ENCODE assay signal across 34 mouse cellular contexts in genomic region chr13:95493296-95493695, GRCm38 (mm10). TPM values are rescaled to one million over a fixed set of nuclear protein-coding genes. Genes with fewer than 3 reads are reported as not detected.
DNase-seq lines count a peak whose midpoint lies in the region; ATAC-seq and TF ChIP-seq lines count a peak whose summit lies in the region.
"Had no signal": no experiment of that assay in that cellular context is flagged by ENCODE, and none has a peak within 500 bp of the region (broad histone marks: within the 10 kb centered on the region; RNA-seq: fewer than 3 reads in every experiment).

No protein-coding gene starts in this region.

- no peak for TF ChIP-seq CTCF in midbrain, postnatal 0 days (IDR thresholded peaks at IDR 0.05)
- no peak for TF ChIP-seq CTCF in stomach, postnatal 0 days (IDR thresholded peaks at IDR 0.05; ENCODE audit: low read depth)

- no peak for ATAC-seq in midbrain, postnatal 0 days (ENCODE audit: low FRiP score)
- ATAC-seq in stomach, postnatal 0 days (ENCODE audit: low FRiP score, low TSS enrichment) = peak; percentile 78
- ATAC-seq: forebrain, embryonic 14.5 days had no signal

- no peak overlapping the region for H3K4me3 ChIP-seq in midbrain, embryonic 10.5 days
- H3K4me3 ChIP-seq in midbrain, postnatal 0 days (ENCODE audit: low read depth, low read length) = no peak overlapping the region
- H3K4me3 ChIP-seq in embryonic facial prominence, embryonic 10.5 days = no peak overlapping the region
- no peak overlapping the region for H3K4me3 ChIP-seq in stomach, postnatal 0 days (ENCODE audit: low read depth, low read length)
- H3K4me3 ChIP-seq: heart, embryonic 12.5 days; hindbrain, embryonic 13.5 days; kidney, embryonic 15.5 days; limb, embryonic 12.5 days; liver, embryonic 15.5 days; midbrain, embryonic 12.5 days had no signal

- peaks cover 16% of the 10 kb centered on the region for H3K4me1 ChIP-seq in midbrain, embryonic 10.5 days
- no peaks in the 10 kb centered on the region for H3K4me1 ChIP-seq in midbrain, postnatal 0 days (ENCODE audit: insufficient read depth, low read length)
- peaks cover 9% of the 10 kb centered on the region; the same call in 1 of the 2 replicates for H3K4me1 ChIP-seq in embryonic facial prominence, embryonic 10.5 days
- 0 out of 2 replicates have a peak, but pooled peaks cover 5% of the 10 kb centered on the region for H3K4me1 ChIP-seq in stomach, postnatal 0 days (replicated peaks; ENCODE audit: control insufficient read depth, insufficient read depth)
- H3K4me1 ChIP-seq: hindbrain, embryonic 13.5 days; liver, embryonic 15.5 days had no signal

- H3K9me3 ChIP-seq in midbrain, embryonic 10.5 days (replicated peaks) = no peaks in the 10 kb centered on the region
- no peaks in the 10 kb centered on the region for H3K9me3 ChIP-seq in midbrain, postnatal 0 days (ENCODE audit: low read length)
- H3K9me3 ChIP-seq in embryonic facial prominence, embryonic 10.5 days = no peaks in the 10 kb centered on the region
- H3K9me3 ChIP-seq in stomach, postnatal 0 days (ENCODE audit: control insufficient read depth, low read length) = no peaks in the 10 kb centered on the region
- H3K9me3 ChIP-seq: heart, embryonic 12.5 days; hindbrain, embryonic 13.5 days; kidney, embryonic 15.5 days; limb, embryonic 12.5 days; liver, embryonic 15.5 days; midbrain, embryonic 12.5 days had no signal

- no peaks in the 10 kb centered on the region for H3K36me3 ChIP-seq in midbrain, embryonic 10.5 days
- H3K36me3 ChIP-seq in midbrain, postnatal 0 days (ENCODE audit: insufficient read depth, low read length) = no peaks in the 10 kb centered on the region
- no peaks in the 10 kb centered on the region for H3K36me3 ChIP-seq in embryonic facial prominence, embryonic 10.5 days (replicated peaks)
- no peaks in the 10 kb centered on the region for H3K36me3 ChIP-seq in stomach, postnatal 0 days (ENCODE audit: control insufficient read depth, insufficient read depth, low read length)
- H3K36me3 ChIP-seq: heart, embryonic 12.5 days; hindbrain, embryonic 13.5 days; kidney, embryonic 15.5 days; limb, embryonic 12.5 days; liver, embryonic 15.5 days; midbrain, embryonic 12.5 days had no signal

- no peak overlapping the region for H3K4me2 ChIP-seq in midbrain, postnatal 0 days (ENCODE audit: low read depth, low read length, poor library complexity, severe bottlenecking)
- no peak overlapping the region for H3K4me2 ChIP-seq in stomach, postnatal 0 days (replicated peaks; ENCODE audit: low read depth)
- H3K4me2 ChIP-seq: heart, embryonic 12.5 days; hindbrain, embryonic 13.5 days; kidney, embryonic 15.5 days; limb, embryonic 12.5 days; liver, embryonic 15.5 days; lung, embryonic 14.5 days; midbrain, embryonic 12.5 days had no signal

- DNase-seq in midbrain, embryonic 10.5 days (ENCODE audit: low spot score) = no peak
- DNase-seq in midbrain, postnatal 0 days (ENCODE audit: low spot score) = no peak
- no peak for DNase-seq in embryonic facial prominence, embryonic 10.5 days (ENCODE audit: low spot score)
- peak; percentile 51 for DNase-seq in large intestine, adult 2 months (ENCODE audit: low read depth, low spot score)
- DNase-seq in stomach, postnatal 0 days (ENCODE audit: low spot score) = peak; percentile 48
- no peak for DNase-seq in gastrocnemius, adult 18-20 months (ENCODE audit: low spot score)
- DNase-seq in gastrocnemius, postnatal 25 days = no peak
- DNase-seq: adrenal gland, postnatal 25 days; B cell, adult 2 months; cerebellum, adult 11-12 months; cerebellum, adult 9-11 months; gastrocnemius, postnatal 36 days; heart, adult 18-20 months; heart, postnatal 4 days; kidney, adult 18-20 months; kidney, postnatal 25 days; layer of hippocampus, postnatal 36 days; lung, embryonic 14.5 days; lung, postnatal 14 days; thymus, postnatal 4 days had no signal

- no peak overlapping the region for H3K9ac ChIP-seq in midbrain, postnatal 0 days (replicated peaks; ENCODE audit: low read length, poor library complexity, severe bottlenecking)
- no peak overlapping the region for H3K9ac ChIP-seq in stomach, postnatal 0 days (ENCODE audit: low read length)
- H3K9ac ChIP-seq: heart, embryonic 12.5 days; hindbrain, embryonic 13.5 days; kidney, embryonic 15.5 days; limb, embryonic 12.5 days; liver, embryonic 15.5 days; lung, embryonic 14.5 days; midbrain, embryonic 12.5 days had no signal

- H3K27me3 ChIP-seq in midbrain, embryonic 10.5 days (ENCODE audit: low read depth, poor library complexity, severe bottlenecking) = no peaks in the 10 kb centered on the region; the same call in 1 of the 2 replicates
- no peaks in the 10 kb centered on the region for H3K27me3 ChIP-seq in midbrain, postnatal 0 days (ENCODE audit: insufficient read depth, low read length)
- H3K27me3 ChIP-seq in embryonic facial prominence, embryonic 10.5 days (replicated peaks; ENCODE audit: low read depth, poor library complexity, severe bottlenecking) = no peaks in the 10 kb centered on the region
- no peaks in the 10 kb centered on the region for H3K27me3 ChIP-seq in stomach, postnatal 0 days (ENCODE audit: control insufficient read depth, insufficient read depth, low read length)
- H3K27me3 ChIP-seq: heart, embryonic 12.5 days; hindbrain, embryonic 13.5 days; kidney, embryonic 15.5 days; limb, embryonic 12.5 days; liver, embryonic 15.5 days had no signal

- H3K27ac ChIP-seq in midbrain, embryonic 10.5 days (replicated peaks) = 0 out of 2 replicates have a peak overlapping the region, but pooled peaks have one; percentile 2
- no peak overlapping the region for H3K27ac ChIP-seq in midbrain, postnatal 0 days (ENCODE audit: low read depth, low read length)
- 0 out of 2 replicates have a peak overlapping the region, but pooled peaks have one; percentile 2 for H3K27ac ChIP-seq in embryonic facial prominence, embryonic 10.5 days (replicated peaks)
- peak overlapping the region; percentile 73 for H3K27ac ChIP-seq in stomach, postnatal 0 days (replicated peaks)
- H3K27ac ChIP-seq: hindbrain, embryonic 13.5 days; kidney, embryonic 15.5 days; limb, embryonic 12.5 days; liver, embryonic 15.5 days; midbrain, embryonic 12.5 days had no signal

- no peak for TF ChIP-seq EP300 in stomach, postnatal 0 days (optimal IDR thresholded peaks at IDR 0.05)

- 76% methylated on average over 5 of the region's 5 CpGs for WGBS in midbrain, embryonic 10.5 days
- 66% methylated on average over 5 of the region's 5 CpGs for WGBS in midbrain, postnatal 0 days
- 68% methylated on average over 5 of the region's 5 CpGs for WGBS in embryonic facial prominence, embryonic 10.5 days
- WGBS in large intestine, adult 2 months = 16% methylated on average over 5 of the region's 5 CpGs
- WGBS in stomach, postnatal 0 days = 42% methylated on average over 5 of the region's 5 CpGs

RNA-seq across cellular contexts. Expression of gene S100z, which starts 14.8 kb away (rescaled TPM):
- not detected in 2 replicates for polyA plus RNA-seq in midbrain, embryonic 10.5 days (2016; fragmentation: Nextera tagmentation; extraction: Ambion mirVana)
- total RNA-seq in midbrain, postnatal 0 days (2014; rRNA removed) = not detected in 2 replicates
- polyA plus RNA-seq in midbrain, postnatal 0 days (2015; fragmentation: Nextera tagmentation; extraction: Ambion mirVana) = not detected in 2 replicates
- 0.60 TPM in 1 of 2 replicates, not detected in the other for polyA plus RNA-seq in embryonic facial prominence, embryonic 10.5 days (2016; fragmentation: Nextera tagmentation; extraction: Ambion mirVana)
- polyA plus RNA-seq in large intestine, adult 2 months (2012; rRNA removed) = 0.48 TPM in 1 of 2 replicates, not detected in the other
- polyA plus RNA-seq in stomach, postnatal 0 days (2015; fragmentation: Nextera tagmentation; extraction: Ambion mirVana) = 0.38 and 0.39 TPM in 2 replicates
- total RNA-seq in gastrocnemius, adult 18-20 months (2021) = under 1 TPM in 1 of 2 experiments, not detected in 1; 0.69 TPM
- 1 to 10 TPM; 1.1 to 1.4 TPM for total RNA-seq in gastrocnemius, postnatal 25 days (2021)
- total RNA-seq: adrenal gland, postnatal 25 days; common myeloid progenitor, adult 5-6 weeks; heart, adult 18-20 months; heart, postnatal 4 days; layer of hippocampus, adult 8-10 months; layer of hippocampus, postnatal 36 days; liver, adult 2 months; monocyte, adult 5-6 weeks had no signal
- polyA plus RNA-seq: forebrain, embryonic 14.5 days; heart, embryonic 12.5 days; heart, postnatal 0 days; hindbrain, embryonic 13.5 days; kidney, embryonic 15.5 days; limb, embryonic 12.5 days; liver, adult 2 months; liver, embryonic 15.5 days; midbrain, embryonic 12.5 days; neural tube, embryonic 14.5 days; small intestine, adult 2 months had no signal

RNA-seq across cellular contexts. Expression of gene F2rl1, which starts 31.7 kb away (rescaled TPM):
- 0.15 and 0.31 TPM in 2 replicates for polyA plus RNA-seq in midbrain, embryonic 10.5 days (2016; fragmentation: Nextera tagmentation; extraction: Ambion mirVana)
- total RNA-seq in midbrain, postnatal 0 days (2014; rRNA removed) = 0.16 and 0.19 TPM in 2 replicates
- 0.21 TPM in 1 of 2 replicates, not detected in the other for polyA plus RNA-seq in midbrain, postnatal 0 days (2015; fragmentation: Nextera tagmentation; extraction: Ambion mirVana)
- 0.15 and 0.19 TPM in 2 replicates for polyA plus RNA-seq in embryonic facial prominence, embryonic 10.5 days (2016; fragmentation: Nextera tagmentation; extraction: Ambion mirVana)
- polyA plus RNA-seq in large intestine, adult 2 months (2012; rRNA removed) = 39.0 and 53.0 TPM in 2 replicates
- polyA plus RNA-seq in stomach, postnatal 0 days (2015; fragmentation: Nextera tagmentation; extraction: Ambion mirVana) = 10.7 and 12.8 TPM in 2 replicates
- total RNA-seq in gastrocnemius, adult 18-20 months (2021) = 1 to 10 TPM in 1 of 2 experiments, under 1 TPM in 1; 0.30 to 1.7 TPM
- total RNA-seq in gastrocnemius, postnatal 25 days (2021) = under 1 TPM; 0.56 to 0.99 TPM
- polyA plus RNA-seq: heart, embryonic 12.5 days; hindbrain, embryonic 13.5 days; neural tube, embryonic 14.5 days had no signal

RNA-seq across cellular contexts. Expression of gene Crhbp, which starts 48.6 kb away (rescaled TPM):
- polyA plus RNA-seq in midbrain, embryonic 10.5 days (2016; fragmentation: Nextera tagmentation; extraction: Ambion mirVana) = 1.4 and 1.8 TPM in 2 replicates
- 3.7 and 7.7 TPM in 2 replicates for total RNA-seq in midbrain, postnatal 0 days (2014; rRNA removed)
- 5.2 and 6.7 TPM in 2 replicates for polyA plus RNA-seq in midbrain, postnatal 0 days (2015; fragmentation: Nextera tagmentation; extraction: Ambion mirVana)
- polyA plus RNA-seq in embryonic facial prominence, embryonic 10.5 days (2016; fragmentation: Nextera tagmentation; extraction: Ambion mirVana) = 0.80 and 1.4 TPM in 2 replicates
- not detected in 2 replicates for polyA plus RNA-seq in large intestine, adult 2 months (2012; rRNA removed)
- polyA plus RNA-seq in stomach, postnatal 0 days (2015; fragmentation: Nextera tagmentation; extraction: Ambion mirVana) = 0.05 and 0.08 TPM in 2 replicates
- not detected for total RNA-seq in gastrocnemius, adult 18-20 months (2021)
- total RNA-seq in gastrocnemius, postnatal 25 days (2021) = not detected
- total RNA-seq: adrenal gland, postnatal 25 days; common myeloid progenitor, adult 5-6 weeks; gastrocnemius, postnatal 36 days; heart, adult 18-20 months; heart, postnatal 4 days; liver, adult 2 months; monocyte, adult 5-6 weeks had no signal
- polyA plus RNA-seq: heart, postnatal 0 days; liver, adult 2 months; small intestine, adult 2 months had no signal

Comparison
In these comparisons a context has a peak if more than half of its experiments do, and no peak if none do; other contexts are left out.
1. DNase-seq: peak in large intestine, adult 2 months (single experiment) and stomach, postnatal 0 days (single experiment); none in midbrain, embryonic 10.5 days (single experiment), midbrain, postnatal 0 days (single experiment), embryonic facial prominence, embryonic 10.5 days (single experiment), gastrocnemius, adult 18-20 months (single experiment) and gastrocnemius, postnatal 25 days (single experiment).